Mouse (Mus musculus) left cerebral cortex, adult 6 months (tissue): ENCODE results near the gene Zbtb34. TPM values are rescaled to one million over a fixed set of nuclear protein-coding genes. Genes with fewer than 3 reads are reported as not detected.

Experiments
- long read RNA-seq, 2 experiments: library from polyadenylated mRNA; unstranded; transcript quantifications; one replicate each; pipeline ENCODE4 v2.0.0; 2019 to 2020
- polyA plus RNA-seq: library from polyadenylated mRNA; unstranded; fragments of <200 nt; fragmentation: Nextera tagmentation; gene quantifications from 2 replicates; pipeline ENCODE4 v1.2.3, GENCODE M21; 2021

The Zbtb34 gene
- 1.0 and 1.6 TPM in 2 replicates for polyA plus RNA-seq
- long read RNA-seq, experiment 1, partial matches to known transcripts, result 0 of 1 reads
- long read RNA-seq, experiment 1, other reads (novel, unspliced or antisense), result 1 of 1 reads
- long read RNA-seq, experiment 2, result 0 reads

DNA sequence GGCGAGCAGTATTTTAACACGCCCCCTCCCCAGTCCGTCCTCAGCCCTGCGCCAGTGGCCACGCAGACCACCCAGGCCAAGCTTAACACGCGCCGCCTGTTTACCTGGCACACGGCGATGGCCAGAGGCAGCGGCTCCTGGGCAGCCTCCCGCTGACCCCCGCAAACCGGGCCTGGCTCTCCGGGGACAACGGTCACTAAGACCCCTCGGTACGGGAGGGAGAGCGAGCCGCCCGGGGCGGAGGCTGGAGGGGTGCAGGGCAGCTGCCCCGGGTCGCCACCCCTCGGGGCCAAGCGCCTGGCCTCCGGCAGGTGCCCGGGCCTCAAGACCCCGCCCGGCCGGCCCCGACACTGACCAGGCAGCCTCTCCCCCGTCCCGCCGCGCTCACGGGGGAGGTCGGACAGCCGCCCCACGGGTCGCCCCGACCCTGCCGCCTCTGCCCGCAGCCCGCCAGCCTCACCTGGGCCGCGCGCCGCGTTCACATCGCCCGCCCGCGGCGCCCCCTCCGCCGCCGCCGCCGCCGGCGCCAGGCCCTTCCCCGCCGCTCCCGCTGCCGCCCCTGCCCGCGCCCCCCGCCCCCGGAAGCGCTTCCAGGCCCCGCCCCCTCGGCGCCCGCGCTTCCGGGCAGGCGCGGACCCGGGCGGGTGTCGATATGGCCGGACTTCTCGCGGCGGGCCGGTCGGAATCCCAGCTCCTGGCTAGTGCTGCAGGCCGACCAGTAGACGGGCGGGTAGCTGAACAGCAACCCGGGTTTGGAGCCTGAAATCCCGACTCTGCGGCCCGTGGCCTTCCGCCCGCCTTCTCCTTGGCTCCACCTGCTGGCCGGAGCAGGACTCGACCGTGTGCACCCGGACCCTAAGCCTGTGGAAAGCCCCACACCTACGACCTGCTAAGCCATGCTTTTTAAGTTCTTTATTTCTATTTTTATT lies at the start of gene Zbtb34:
Gene Zbtb34, minus strand, starts transcription at position 554 of the 929 bp plus-strand sequence.

DNA sequence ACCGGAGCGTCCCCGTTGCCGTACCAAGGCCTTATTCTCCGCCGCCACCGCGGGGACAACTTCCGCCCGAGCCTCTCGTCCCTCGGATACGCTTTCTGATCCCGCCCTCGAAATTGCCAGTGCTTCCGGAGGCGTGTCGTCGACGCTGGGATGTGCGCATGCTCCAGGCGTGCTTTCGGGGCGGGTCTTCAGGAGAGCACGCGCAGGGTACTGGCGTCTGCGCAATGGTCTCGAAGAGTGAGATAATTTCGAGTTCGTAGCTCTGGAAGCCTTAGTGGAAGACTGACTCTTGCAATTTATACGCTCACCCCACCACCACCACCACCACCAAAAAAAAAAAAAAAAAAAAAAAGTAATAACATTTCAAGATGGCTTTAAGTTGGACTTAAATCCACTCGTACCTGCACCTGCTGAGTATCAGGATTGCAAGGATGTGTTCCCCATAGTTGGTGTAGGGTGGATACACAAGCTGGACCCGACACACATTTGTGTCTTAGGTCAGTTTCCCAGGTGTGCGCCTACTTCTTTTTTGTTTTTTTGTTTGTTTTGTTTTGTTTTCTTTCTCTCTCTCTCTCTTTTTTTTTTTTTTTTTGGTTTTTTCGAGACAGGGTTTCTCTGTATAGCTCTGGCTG lies 37.5 kb upstream of the Zbtb34 start, which contains the start of gene Zbtb43:
Gene Zbtb43, minus strand, starts transcription at position 94 of the 632 bp plus-strand sequence.

DNA sequence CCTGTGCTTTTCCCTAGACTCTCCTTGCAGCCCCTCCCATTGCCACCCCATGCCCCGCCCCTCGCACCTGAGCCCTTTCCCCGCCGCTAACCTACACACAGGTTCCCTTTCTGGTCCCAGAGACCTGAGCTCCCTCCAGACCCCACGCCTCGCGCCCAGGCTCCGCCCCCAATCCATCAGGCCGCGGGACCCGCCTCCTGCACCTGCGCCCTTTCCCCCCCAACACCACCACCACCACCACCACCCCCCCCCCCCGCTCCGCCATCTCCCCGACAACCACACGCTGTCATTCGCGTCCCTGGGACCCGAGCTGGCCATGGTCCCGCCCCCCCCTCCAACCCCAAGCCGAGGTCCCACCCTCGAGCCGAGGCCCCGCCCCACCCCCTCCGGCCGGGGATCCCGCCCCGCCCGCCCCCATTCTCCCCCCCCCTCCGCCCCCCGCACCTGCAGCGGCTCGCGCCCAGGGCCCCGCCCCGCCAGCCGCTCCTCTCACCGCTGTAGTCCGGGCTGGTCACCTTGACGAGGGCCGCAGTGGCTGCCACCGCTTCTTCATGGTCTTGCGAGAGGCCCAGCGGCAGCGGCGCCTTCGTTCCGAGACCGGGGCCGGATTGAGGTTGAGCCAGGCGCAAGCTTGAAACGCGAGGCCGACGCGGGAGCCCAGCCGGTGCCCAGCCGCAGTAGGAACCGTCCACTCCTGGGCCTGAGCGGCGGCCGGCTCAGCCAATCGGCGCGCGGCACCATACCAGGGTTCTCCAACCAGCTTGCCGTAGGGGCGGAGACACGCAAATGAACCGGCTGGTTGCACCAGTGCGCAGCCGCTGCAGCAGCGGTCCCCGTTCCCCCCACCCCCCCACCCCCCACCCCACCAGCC lies 60.1 kb downstream of the Zbtb34 start, which contains the start of gene Ralgps1:
Gene Ralgps1, minus strand, starts transcription at position 710 of the 871 bp plus-strand sequence.

Other genes starting within 250 kb of the Zbtb34 start
- 1.1 and 1.2 TPM in 2 replicates for gene Angptl2, start 215.3 kb downstream of the Zbtb34 start, polyA plus RNA-seq
- gene Ralgps1, start 59.8 kb downstream of the Zbtb34 start, polyA plus RNA-seq, result 13.2 and 14.2 TPM in 2 replicates
- 6.9 and 9.4 TPM in 2 replicates for gene Zbtb43, start 37.2 kb upstream of the Zbtb34 start, polyA plus RNA-seq
- gene Lmx1b, start 209.2 kb upstream of the Zbtb34 start, polyA plus RNA-seq, result 0.06 TPM in 1 of 2 replicates, not detected in the other